Mouse (Mus musculus) gastrocnemius, postnatal 4 days (tissue): ENCODE measurements around the gene Gpsm1. TPM values are rescaled to one million over a fixed set of nuclear protein-coding genes. Genes with fewer than 3 reads are reported as not detected.
A peak's percentile ranks its signal among the peaks of the same experiment; 100 is the strongest.

Source experiments
- DNase-seq, 2 experiments: peaks; one replicate each; pipeline ENCODE4 v3.0.0; 2021 to 2022; ENCODE audit warnings: low spot score in 2 of 2, mixed read lengths in 2 of 2
- long read RNA-seq, 2 experiments: library from polyadenylated mRNA; stranded (forward); transcript quantifications; one replicate each; pipeline ENCODE4 v2.0.0; 2021
- total RNA-seq, 2 experiments: library from RNA; stranded (reverse); gene quantifications; 2 replicates each; pipeline ENCODE4 v1.2.3; 2021

Gpsm1 gene
- total RNA-seq: 10 to 100 TPM; 24.1 to 28.1 TPM
- long read RNA-seq, experiment 1, transcript Gpsm1-202 (14 exons, 3,384 nt): major isoform, 11 of 37 reads
- long read RNA-seq, experiment 1, transcript Gpsm1-203 (13 exons, 3,127 nt): minor isoform, 9 of 37 reads
- long read RNA-seq, experiment 1, partial matches to known transcripts: 3 of 37 reads
- long read RNA-seq, experiment 1, other reads (novel, unspliced or antisense): 12 of 37 reads
- long read RNA-seq, experiment 2, transcript Gpsm1-202 (14 exons, 3,384 nt): major isoform, 12 of 44 reads
- long read RNA-seq, experiment 2, transcript Gpsm1-203 (13 exons, 3,127 nt): minor isoform, 11 of 44 reads
- long read RNA-seq, experiment 2, partial matches to known transcripts: 5 of 44 reads
- long read RNA-seq, experiment 2, other reads (novel, unspliced or antisense): 15 of 44 reads

DNA sequence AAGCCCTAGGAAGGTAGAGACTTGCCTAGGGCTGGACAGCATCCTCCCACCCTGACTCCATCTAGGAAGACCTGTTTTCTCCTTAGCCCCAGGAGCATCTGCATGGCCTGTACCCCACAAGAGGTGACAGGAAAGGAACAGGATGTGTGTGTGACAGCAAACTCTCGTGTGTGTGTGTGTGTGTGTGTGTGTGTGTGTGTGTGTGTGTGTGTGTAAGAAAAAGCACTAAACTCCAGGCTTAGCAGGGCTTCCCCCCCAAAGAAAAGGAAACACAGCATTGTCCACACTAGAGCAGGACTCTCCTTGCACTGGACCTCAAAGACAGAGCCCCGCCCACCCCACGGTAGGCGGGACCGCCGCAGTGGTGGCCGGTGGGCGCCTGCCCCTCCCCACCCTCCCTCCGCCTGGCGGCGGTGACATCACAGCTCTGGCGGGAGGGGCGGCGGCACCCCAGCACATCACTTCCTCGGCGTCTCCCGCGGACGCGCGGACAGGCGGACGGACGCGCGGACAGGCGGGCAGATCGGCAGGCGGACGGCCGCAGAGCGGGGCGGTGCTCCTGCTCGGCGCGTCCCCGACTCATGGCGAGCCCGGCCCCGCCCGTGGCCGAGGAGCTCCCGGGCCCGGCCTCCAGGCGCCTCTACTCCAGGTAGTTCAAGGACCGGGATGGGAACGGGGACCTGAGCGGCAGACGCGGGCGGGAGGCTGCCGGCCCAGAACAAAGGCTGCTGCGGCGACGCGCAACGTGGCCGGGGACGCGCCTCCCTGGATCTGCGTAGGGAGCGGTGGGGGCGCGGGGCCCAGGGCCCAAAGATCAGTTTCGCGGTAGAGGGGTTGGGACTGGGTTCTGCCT, at the start of gene Gpsm1:
Gene Gpsm1, plus strand, starts transcription at position 444 of the 853 bp plus-strand sequence.
- peak; percentile 72 to 87 for DNase-seq

DNA sequence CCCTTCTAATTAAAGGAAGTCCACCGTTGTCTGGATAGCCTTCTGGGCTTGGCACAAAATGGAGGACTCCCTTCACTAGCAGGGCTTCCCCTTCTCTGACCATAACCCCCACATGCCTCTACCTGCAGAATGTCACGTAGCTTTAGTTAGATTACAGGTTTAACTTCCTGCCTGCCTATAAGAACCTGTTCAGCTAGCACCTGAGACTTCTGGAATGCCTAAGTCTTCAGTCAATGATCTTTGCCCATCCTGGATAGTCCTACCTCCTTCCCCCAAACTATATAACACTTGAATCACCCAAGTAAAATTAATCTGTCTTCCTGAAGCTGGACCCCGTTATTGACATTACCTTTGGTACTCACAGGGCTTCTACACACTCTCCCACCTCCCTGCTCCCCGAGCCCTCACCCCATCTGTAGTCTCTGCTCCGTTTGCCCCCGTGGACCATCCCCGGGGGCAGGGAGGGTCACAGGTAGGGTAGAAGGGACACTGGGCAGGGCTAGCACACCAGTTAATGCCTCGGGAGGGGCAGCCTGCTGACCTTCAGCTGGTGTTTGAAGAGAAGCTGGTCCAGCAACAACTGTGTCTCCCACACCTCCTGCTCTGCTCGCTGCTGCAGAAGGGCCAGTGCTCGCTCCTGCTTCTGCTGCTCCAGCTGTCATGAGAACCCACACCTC, 49.1 kb upstream of the Gpsm1 start:
- DNase-seq: no peak

DNA sequence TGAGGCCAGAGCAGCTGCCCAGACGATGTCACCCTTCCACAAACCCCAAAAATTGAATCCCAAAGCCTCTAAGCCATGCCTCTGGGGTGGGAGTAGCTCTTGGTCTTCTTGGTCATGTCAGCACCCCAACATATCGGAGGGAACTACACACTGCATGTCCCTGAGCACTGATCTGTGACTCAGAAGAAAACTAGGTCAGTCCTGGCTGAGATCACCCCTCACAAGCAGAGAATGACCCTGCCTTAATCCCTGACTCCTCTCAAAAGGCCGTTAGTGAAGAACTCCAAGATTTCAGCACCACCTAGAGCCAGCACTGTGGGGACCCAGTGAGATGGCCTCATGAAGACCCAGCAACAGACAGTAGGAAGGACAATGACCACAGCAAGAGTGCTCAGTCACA, 47.1 kb upstream of the Gpsm1 start:
- no peak for DNase-seq

DNA sequence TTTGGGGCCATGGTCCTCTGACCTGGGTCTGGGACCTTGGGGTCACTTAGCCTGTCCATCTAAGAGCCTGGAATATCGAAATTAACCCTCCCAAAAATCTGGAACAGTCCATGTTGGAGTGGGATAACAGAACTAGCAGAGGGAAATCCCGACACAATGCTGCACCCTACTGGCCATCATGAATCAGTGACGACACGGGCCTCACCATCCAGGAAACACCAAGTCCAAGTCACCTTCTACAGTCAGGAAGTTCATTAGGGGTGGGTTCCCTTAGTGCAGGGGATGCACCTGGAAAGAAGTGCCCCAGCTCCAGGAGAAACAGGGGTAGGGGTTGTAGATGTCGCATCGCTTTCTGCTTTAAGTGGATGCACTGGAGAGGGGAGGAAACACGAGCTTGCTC, 41.7 kb upstream of the Gpsm1 start:
- peak in 1 of 2 experiments; percentile 64 for DNase-seq

DNA sequence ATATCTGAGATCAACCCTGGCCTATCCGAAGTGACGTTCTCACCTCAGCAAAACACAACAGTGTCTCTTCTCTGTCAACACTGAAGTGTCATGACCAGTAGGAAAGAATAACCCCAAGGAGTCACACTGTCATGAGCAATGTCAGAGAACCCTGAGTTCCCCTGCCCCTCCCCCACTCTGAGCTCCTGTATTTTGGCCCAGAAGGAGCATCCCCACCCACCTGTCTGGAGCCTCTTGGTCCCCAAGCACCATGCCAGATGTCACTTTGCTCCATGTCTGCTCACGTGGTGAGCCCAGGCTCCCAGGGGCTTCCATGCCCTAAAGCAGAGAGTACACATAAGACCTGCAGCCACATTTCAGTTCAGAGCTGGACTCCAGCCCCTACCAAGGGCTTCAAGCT, 35.6 kb upstream of the Gpsm1 start:
- no peak for DNase-seq

DNA sequence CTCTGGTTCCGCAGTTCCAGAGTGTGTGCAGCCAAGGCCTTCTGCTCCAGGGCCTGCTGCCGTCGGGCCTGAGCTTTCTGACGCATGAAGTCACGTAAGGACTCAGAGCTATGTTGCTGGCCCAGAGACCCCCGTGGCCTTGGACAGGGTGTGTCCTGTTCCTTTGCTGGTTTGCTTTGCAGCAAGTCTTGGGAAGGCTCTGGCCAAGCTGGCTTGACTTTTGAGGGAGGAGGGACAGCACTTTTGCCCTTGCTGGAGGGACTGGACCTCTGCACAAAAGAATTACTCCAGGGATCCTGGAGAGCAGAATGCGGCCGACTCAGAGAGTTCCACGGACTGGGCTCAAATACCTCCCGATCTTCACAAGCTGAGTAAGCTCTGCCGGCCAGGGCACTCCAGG, 34.7 kb upstream of the Gpsm1 start:
- DNase-seq: no peak

DNA sequence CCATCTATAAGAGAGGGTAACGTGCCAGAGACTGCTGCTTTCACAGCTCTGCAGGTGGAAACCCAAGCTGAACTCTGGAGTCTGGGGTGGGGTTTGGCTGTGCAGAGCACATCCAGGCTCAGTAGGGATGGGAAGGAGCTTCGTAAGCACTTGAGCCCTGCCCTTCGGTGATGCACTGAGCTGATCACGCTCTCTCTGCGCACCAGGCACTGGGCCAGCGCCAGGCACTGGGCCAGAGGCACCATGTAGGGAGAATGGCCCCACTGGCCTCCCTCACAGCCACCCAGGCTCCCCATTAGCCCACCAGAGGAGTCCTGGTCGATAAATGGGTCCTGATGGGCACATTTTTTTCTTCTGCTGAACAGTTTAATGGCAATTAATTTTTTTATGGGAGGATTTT, 29.5 kb upstream of the Gpsm1 start:
- peak; percentile 39 to 41 for DNase-seq

DNA sequence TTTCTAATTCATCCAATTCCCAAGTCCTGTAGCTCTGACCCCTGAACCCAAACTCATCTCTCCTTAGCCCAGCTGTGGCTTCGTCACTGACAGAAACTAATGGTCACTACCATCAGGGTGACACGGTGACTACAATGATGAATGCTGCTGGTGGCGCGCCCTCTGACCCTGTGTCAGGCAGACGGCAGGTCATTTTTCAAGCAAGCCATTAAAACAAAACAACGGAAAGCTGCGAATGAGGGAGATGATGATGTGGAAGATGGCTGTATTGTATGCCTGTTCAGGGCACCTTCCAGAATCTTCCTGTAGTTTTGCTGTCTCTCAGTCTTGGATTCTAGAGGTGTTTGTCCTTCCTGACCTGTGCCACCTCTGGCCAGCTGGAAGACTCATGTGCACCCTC, 28.9 kb upstream of the Gpsm1 start:
- DNase-seq: no peak

DNA sequence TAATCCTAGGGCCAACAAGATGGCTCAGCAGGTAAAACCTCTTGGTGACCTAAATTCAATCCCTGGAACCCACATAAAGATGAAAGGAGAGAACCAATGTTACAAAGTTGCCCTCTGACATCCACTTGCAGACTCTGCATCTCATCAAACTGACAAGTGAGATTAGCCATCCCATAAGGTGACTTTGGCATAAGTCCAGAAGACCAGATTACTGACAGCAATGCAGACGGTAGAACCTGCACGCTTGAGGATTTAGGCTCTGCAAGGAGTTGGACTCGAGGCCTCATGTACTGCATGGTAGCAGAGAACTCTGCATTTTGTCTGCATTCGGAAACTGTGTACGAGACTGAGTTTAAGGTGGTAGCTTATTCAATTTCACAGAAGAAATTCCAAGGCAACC, 25.2 kb upstream of the Gpsm1 start:
- no peak for DNase-seq

DNA sequence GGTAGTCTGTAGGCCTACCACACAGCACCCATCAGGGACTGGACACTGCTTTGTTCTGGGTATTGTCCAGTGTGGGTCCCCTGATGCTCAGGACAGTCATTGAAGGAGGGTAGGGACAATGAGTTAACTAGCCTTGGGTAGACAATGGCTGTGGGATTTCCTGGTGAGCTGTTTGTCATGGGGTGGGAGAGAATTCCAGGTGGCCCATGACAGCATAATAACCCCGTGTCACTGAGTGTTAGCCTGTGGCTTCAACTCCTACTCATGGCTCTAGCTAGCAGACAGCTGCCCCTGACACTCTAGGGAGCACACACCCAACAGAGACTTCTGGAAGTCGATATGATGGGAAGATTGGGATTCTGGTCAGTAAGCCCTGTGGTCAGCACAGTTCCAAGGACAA, 20.9 kb upstream of the Gpsm1 start, which contains the start of gene Ccdc187:
Gene Ccdc187, minus strand, starts transcription at position 101 of the 400 bp plus-strand sequence.
- no peak for DNase-seq

DNA sequence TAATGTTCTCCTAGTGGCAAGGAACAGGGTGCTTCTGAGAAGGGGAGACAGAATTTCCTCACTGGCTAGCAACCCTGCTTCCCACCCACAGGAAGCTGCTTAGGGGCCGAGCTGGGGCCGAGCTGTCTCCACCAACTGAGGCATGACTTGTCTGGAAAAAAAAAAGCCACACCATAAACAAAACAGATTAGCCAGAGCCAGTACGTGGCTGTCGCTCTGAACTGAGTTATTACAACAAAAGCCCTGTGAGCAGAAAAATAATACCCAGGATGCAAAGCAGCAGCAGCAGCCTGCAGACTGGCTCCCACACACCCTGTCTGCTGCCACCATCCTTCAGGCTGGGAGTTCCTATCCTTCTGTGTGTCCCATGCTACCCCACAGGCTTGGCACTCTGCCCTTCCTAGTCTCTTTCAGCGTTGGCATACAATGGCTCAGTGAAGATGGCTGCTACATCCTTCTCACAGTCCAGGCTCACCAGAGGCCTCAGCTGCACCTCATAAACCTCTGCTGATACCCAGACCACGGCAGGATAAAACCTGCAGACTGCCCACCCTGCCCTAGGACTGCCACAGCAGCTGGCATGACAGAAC, 18.6 kb upstream of the Gpsm1 start:
- DNase-seq: no peak

DNA sequence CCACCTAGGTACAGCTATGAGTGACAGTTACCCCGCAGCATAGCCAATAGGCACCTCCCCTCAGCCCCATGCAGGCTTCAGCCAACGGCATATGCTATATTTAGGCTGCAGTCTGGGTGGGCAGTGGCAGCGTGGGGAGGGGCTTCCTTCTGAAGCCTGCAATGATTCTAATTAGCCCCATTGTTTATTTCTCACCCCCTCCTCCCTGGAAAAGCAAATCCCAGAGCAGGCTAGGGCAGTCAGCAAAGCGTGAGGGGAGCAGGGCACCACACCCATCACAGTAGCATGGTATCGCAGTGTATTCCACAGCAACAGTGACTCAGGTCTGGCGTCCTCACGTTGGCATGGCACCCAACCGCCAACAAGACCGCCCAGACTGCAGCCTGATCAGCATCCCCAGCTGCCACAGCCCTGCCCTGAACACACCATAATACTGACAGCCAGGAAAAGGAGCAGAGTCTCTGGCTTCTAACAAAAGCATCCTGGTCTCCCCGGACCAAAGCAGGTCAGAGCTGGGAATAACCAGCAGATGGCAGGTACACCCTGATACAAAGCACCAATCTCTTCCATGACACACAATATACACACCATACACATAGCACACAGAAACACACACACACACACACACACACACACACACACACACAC, 17.0 kb upstream of the Gpsm1 start:
- DNase-seq: no peak

DNA sequence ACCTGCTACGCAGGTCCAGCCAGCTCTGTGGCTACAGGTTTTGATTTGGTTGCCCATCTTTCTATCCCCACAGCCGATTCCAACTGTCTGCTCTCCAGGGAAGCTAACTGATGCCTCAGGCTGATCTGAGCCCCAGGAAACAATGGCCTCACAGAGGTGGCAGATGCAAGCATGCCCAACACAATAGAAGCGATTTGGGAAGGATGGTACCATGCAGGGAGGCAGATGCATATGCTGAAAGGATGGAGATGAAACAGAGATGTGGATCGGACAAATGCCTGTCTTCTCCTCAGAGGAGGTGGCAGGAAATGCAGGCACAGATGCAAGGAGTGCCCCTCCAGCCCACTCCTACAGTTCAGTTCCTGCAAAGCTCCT, 16.5 kb upstream of the Gpsm1 start:
- DNase-seq: no peak

DNA sequence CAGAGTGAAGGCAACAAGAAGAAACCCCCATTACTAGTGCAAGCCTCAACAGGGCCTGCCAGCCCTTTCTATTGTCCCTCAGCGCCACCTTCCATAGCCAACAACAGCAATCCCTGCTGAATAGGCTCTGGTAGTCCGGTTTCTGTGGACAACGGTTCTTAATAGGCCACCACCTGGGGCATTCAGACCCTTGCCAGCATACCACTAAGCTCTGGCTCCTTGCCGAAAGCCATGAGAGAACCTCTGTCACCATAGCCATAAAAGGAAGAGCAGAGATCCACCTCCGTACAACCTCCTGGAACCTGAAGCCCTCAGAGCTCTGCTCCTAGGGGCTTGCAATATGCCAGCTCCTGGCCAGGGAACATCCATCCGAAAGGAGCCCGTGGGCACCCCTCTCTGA, 16.0 kb upstream of the Gpsm1 start:
- no peak for DNase-seq

DNA sequence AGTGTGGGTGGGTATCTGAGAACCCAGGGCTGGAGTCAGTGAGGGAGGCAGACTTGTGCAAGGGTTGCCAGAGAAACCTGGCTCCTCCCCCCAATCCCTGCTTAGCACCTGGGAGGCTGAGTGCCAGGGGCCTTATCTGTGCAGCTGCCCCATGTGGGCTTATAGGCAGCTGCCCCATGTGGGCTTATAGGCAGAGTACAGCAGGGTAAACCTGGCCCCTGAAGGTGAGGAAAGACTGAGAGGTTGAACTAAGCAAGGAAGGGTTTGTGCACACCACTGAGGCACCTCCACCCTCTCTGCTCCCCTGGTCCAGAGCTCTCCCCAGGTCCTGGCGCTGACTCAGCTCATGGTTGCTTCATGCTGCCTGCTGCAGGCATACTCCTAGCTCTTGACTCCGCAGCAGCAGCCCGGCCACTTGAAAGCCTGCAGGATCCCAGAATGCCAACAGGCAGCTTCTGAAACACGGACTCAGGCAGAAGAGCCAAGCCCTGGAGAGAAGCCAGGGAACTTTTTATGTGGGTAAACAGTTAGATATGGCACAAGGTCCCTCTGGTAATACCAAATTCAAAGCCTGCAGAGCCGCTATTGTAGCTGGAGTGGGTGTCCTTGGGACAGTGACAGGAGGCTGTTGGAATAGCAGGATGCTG, 15.0 kb upstream of the Gpsm1 start:
- DNase-seq: no peak

DNA sequence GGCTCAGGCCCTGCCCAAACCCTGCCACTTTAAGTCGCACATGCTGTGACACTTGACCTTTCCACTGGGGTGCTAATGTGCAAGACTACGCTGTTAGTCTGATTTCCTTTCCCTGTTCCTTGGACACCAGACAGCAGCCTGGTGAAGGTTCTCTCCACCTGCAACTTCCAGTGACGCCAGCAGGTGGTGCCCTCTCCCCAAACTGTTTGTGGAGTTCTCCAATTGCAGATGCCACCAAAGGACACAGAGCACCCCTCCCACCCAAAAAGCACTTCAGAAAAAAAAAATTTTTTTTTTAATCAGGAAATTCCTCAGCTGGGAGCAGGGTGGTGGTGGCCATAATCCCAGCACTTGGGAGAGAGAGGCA, 14.5 kb upstream of the Gpsm1 start:
- peak; percentile 73 to 87 for DNase-seq

DNA sequence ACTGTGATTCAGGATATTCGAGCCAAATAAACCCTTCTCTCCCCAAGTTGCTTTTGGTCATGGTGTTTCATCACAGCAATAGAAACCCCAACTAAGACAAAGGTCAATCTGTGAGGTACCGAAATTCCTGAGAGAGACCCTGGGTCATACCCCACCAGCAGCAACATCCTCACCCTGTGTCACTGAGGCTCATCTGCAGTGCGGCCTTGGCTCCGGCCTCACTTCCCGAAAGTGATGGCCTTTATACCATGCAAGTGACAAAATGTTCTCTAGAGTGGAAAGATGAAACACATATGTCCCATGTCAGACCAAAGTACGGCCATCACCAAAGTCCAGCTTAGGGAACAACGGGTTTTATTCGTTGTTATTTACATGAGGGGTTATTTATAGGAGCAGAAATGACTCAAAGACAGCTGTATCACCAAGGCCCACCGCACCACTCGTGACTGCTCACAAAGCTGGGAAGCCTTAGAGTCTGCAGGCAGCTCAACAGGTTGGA, 13.3 kb upstream of the Gpsm1 start:
- DNase-seq: no peak

DNA sequence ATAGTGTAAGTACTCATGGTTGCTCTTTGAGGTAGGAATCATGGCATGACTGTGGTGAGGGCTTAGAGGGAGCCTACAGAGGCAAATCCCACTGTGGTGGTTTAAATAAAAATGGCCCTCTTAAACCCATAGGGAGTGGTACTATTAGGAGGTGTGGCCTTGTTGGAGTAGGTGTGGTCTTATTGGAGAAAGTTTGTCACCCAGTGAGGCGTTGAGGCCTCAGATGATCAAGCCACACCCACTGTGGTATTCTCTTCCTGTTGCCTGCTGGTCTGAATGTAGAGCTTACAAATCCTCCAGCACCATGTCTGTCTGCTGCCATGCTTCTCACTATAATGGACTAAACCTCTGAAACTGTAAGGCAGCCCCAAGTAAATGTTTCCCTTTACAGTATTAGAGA, 10.6 kb upstream of the Gpsm1 start:
- no peak for DNase-seq

DNA sequence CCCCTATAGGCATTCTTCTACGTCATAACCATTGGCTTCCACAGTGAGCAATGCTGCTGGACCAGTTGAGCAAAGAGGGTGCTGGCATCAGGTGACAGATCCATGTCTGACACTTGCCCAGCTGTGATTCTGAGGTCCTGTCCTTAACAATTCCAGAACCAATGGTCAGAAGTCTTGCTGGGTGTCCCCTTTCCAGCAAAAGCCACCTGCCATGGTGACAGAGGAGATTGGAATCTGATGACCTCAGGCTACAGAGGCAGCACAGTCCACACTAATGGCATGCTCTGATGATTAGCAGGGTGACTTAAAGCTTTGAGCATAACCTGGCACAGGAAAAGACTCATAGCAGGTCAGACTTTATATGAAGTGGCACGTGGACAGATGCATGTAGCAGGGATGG, 9.8 kb upstream of the Gpsm1 start:
- no peak for DNase-seq

DNA sequence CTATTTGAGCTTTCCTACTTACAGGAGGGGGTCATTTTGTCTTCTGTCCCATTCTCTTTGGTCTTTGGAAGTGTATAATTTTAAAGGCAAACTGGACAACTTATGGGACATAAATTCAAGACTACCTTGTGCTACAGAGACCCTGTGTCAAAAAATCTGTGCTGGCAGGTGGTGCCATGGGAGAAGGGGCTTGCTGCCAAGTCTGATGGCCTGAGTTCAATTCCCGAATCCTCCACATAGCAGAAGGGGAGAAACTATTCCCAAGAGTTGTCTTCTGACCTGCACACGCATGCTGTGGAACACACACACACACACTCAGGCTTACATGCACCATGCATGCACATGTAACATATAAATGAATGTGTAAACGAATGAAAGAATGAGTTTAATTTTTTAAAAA, 8.6 kb upstream of the Gpsm1 start:
- no peak for DNase-seq
